Mouse (Mus musculus) erythroblast, embryonic 14.5 days (primary cell): ENCODE data around the gene Agps. TPM values are rescaled to one million over a fixed set of nuclear protein-coding genes. Genes with fewer than 3 reads are reported as not detected.

Source experiments
- H3K27me3 ChIP-seq: 2 replicates; pipeline ENCODE4 v1.6.1; 2012; ENCODE audit warnings: inconsistent platforms; ENCODE audit not compliant: control insufficient read depth
- H3K36me3 ChIP-seq: 2 replicates; pipeline ENCODE4 v1.6.1; 2012; ENCODE audit warnings: mild to moderate bottlenecking, inconsistent platforms; ENCODE audit not compliant: control insufficient read depth
- H3K4me1 ChIP-seq: 2 replicates; pipeline ENCODE4 v1.6.1; 2012; ENCODE audit warnings: inconsistent platforms; ENCODE audit not compliant: control insufficient read depth
- H3K4me3 ChIP-seq: replicated peaks from 2 replicates; pipeline ENCODE3; 2012; ENCODE audit warnings: moderate library complexity, mild to moderate bottlenecking, inconsistent platforms
- H3K9me3 ChIP-seq: 2 replicates; pipeline ENCODE4 v1.6.1; 2012; ENCODE audit warnings: low read length, inconsistent platforms, mixed read lengths; ENCODE audit not compliant: control insufficient read depth
- GATA1 ChIP-seq: IDR thresholded peaks from 2 replicates; pipeline ENCODE4 v1.6.1; 2012; ENCODE audit warnings: low read length, inconsistent platforms, mixed read lengths
- TAL1 ChIP-seq: IDR thresholded peaks from 3 replicates; pipeline ENCODE4 v1.6.1; 2012; ENCODE audit warnings: low read length, inconsistent platforms, mixed read lengths
- polyA plus RNA-seq: library from polyadenylated mRNA; stranded (reverse); fragments of >175 nt; gene quantifications from 2 replicates; pipeline ENCODE4 v1.2.3, GENCODE M21; 2012

The Agps gene
- polyA plus RNA-seq, 1 experiment = 0.17 TPM

DNA sequence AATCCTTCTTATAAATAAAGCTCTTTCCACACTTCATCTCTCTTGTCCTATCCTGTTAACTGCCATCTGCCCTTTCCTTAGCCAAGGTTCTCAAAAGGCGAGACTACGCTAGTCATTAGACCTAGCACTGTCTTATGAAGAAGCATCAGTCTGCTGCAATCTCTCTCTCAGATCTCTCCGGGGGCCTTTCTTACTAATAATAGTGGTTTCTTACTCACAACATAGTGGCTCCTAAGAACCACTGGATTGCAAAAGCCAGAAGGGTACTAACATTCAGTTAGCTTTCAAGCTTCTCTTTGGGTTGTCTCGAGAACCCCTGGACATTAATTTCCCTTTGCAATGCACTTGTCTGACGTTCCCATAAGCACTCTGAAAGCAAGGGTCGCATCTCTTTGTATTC, 26.2 kb upstream of the Agps start:
- TF ChIP-seq TAL1 (no peak), GATA1 (no peak)
- no peaks in the 10 kb centered on the region for H3K27me3 ChIP-seq
- H3K4me1 ChIP-seq = 0 out of 2 replicates have a peak, but pooled peaks cover 1% of the 10 kb centered on the region
- H3K36me3 ChIP-seq = no peaks in the 10 kb centered on the region
- H3K9me3 ChIP-seq = no peaks in the 10 kb centered on the region
- no peak overlapping the region for H3K4me3 ChIP-seq

DNA sequence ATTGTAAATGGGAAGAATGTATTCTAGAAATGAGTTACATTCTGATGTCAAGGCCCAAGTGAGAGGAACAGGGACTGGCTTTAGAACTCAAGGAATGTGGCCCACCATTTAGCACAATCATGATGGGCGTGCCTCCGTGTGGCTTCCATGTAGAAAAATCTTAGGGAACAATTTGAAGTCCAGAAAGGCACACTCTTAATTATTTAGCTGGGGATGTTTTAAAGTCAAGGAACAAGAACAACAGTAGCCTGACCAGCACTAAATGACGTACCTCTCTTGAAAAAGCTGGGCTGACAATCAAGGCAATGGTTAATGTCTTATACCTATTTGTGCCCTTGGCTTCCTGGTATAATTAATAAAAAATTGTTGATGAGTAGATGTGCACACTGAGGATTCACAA, 25.1 kb upstream of the Agps start:
- Histone ChIP-seq H3K4me3 (no peak overlapping the region), H3K4me1 (0 out of 2 replicates have a peak, but pooled peaks cover 1% of the 10 kb centered on the region), H3K9me3 (no peaks in the 10 kb centered on the region), H3K27me3 (no peaks in the 10 kb centered on the region), H3K36me3 (no peaks in the 10 kb centered on the region)
- TF ChIP-seq GATA1 = no peak
- TF ChIP-seq TAL1 = no peak

DNA sequence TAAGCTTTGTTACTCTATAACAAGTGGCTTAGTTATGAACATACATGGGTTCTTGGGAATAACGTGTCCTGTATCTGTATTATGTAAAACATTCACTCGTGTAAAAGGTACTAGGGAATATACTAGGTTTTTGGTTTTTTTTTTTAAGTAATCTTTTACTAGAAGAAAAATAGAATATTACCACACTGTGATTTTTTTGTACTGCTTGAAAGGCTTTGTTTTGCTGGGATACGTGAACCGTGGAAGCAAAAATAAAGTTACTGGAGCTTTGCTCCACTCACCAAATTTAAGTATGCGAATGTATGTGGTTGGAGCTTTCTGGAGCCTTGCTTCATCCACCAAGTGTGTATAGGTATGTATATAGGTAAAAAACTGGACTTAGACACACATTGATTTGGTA, 24.5 kb upstream of the Agps start:
- no peaks in the 10 kb centered on the region for H3K27me3 ChIP-seq
- H3K9me3 ChIP-seq = no peaks in the 10 kb centered on the region
- H3K36me3 ChIP-seq = no peaks in the 10 kb centered on the region
- TF ChIP-seq GATA1 (no peak), TAL1 (no peak)
- no peak overlapping the region for H3K4me3 ChIP-seq
- H3K4me1 ChIP-seq = 0 out of 2 replicates have a peak, but pooled peaks cover 1% of the 10 kb centered on the region

DNA sequence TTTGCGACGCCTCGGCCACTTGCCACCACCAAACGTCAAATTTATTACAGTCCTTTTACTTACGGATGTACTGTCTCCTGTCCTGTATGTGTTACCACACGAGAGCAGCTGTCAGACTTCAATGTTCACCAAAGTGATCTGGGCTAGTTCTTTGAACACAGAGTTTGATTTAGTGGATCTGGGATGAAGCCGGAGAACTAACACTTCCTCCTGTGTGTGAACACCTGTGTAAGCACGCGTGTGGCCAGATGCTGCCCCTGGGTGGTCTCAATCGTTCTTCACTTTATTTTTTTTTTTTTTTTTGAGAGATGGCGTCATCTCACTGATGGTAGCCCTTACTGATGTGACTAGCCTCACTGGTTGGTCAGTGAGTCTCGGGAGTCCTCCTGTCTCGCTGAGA, 17.1 kb upstream of the Agps start:
- H3K27me3 ChIP-seq = no peaks in the 10 kb centered on the region
- no peaks in the 10 kb centered on the region for H3K4me1 ChIP-seq
- H3K36me3 ChIP-seq = no peaks in the 10 kb centered on the region
- no peaks in the 10 kb centered on the region for H3K9me3 ChIP-seq
- TF ChIP-seq GATA1 = no peak
- TF ChIP-seq TAL1 = no peak
- no peak overlapping the region for H3K4me3 ChIP-seq

GRCm38 (mm10) chr2:75815521-75815920, 16.5 kb upstream of the Agps start:
- H3K4me3 ChIP-seq = no peak overlapping the region
- TF ChIP-seq TAL1 (no peak), GATA1 (no peak)
- no peaks in the 10 kb centered on the region for H3K27me3 ChIP-seq
- no peaks in the 10 kb centered on the region for H3K36me3 ChIP-seq
- H3K9me3 ChIP-seq = no peaks in the 10 kb centered on the region
- H3K4me1 ChIP-seq = no peaks in the 10 kb centered on the region

DNA sequence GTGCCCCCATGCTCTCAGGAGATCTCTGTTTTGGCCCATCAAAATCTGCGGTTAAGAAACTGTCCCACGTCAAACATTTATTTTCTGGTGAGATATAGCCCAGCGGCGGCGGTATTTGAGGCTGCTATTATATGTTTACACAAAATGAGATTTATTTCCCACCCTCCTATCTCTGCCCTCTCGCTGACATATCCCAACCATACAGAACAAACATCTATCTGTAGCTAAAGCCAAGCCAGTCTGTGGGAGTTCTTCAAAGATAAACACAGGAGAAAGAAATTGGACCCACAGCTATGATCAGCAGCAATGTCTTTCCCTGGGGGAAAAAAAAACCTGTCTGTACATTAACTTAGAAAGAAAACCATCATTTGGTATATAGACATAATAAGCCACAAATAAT, 15.3 kb upstream of the Agps start:
- Histone ChIP-seq H3K36me3 (no peaks in the 10 kb centered on the region), H3K27me3 (no peaks in the 10 kb centered on the region), H3K9me3 (no peaks in the 10 kb centered on the region), H3K4me3 (no peak overlapping the region), H3K4me1 (no peaks in the 10 kb centered on the region)
- TF ChIP-seq GATA1 (no peak), TAL1 (no peak)

DNA sequence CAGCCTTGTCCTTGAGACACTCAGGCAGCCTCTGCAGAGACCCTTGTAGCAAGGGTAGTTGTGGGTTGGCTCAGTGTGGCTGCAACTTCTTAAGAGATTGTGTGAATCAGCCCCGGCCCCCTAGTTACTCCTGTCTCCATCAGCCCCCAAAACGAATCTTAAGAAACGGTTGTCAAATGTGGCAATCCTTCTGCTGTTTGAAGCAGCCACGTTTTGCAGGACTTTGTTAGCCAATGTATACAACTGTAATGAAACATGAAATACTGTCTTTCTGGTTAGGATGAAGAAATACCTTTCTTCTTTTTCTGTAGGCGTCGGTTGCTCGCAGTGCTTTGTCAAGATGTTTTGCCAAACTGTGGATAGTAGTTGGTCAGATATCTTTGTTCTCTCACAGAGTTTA, 13.3 kb upstream of the Agps start:
- no peak for TF ChIP-seq TAL1
- Histone ChIP-seq H3K36me3 (no peaks in the 10 kb centered on the region), H3K4me3 (no peak overlapping the region), H3K27me3 (no peaks in the 10 kb centered on the region), H3K9me3 (no peaks in the 10 kb centered on the region), H3K4me1 (no peaks in the 10 kb centered on the region)

DNA sequence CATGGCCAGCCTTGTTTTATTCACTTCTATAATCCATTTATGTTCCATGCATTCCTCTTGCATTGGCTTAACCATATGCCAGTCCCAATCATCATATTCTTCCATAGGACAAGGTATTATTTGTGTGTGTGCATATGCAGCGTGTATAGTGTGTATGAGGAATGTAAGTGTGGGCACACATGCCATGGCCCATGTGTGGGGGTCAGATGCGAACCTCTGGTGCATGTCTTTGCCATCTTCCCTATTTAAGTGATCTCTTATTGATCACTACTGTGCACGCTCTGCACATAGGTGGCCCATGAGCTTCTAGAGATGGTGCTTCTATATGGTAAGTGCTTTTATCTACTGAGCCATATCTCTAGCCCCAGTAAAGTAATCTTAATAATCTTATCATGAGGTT, 12.2 kb upstream of the Agps start:
- H3K36me3 ChIP-seq = no peaks in the 10 kb centered on the region
- no peaks in the 10 kb centered on the region for H3K27me3 ChIP-seq
- H3K4me1 ChIP-seq = no peaks in the 10 kb centered on the region
- no peak overlapping the region for H3K4me3 ChIP-seq
- TF ChIP-seq TAL1 (no peak), GATA1 (no peak)
- no peaks in the 10 kb centered on the region for H3K9me3 ChIP-seq

DNA sequence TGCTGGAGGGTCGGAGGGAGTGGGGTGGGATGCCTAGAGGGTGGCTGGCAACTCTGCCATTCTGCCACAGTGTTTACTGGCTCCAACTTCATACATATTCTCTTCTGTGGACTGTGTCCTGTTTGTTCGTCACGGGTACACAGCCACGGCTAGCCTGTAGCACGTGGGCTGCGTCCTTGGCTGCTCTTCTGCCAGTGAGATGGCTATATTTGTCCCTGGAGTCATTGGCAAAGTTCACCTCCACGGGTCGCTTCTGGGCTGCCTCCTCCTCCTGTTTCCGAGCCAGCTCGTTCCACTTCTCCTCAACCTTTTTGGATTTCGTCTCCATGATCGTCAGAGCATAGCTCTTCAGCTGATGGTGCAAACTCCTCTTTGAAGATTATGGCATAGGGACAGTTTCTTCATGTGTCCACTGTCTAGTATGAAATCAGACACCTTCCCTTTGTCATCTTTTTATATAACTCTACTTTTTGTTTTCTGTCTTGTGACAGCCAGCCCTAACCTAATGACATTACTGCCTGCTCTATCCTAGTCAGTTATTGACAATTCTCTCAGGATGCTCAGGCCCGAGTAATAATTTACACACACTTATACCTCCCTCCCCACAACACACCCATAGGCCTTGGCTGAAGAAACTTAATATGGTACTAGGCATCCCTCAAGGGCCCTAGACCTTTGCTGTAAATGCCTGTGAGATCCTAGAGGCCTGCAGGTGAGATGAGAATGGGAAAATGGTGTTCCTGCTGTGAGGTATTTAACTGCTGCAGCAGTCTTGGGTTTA, 9.8 kb upstream of the Agps start:
- Histone ChIP-seq H3K4me3 (no peak overlapping the region), H3K36me3 (no peaks in the 10 kb centered on the region), H3K9me3 (no peaks in the 10 kb centered on the region), H3K4me1 (peaks cover 3% of the 10 kb centered on the region), H3K27me3 (no peaks in the 10 kb centered on the region)
- no peak for TF ChIP-seq TAL1
- no peak for TF ChIP-seq GATA1

DNA sequence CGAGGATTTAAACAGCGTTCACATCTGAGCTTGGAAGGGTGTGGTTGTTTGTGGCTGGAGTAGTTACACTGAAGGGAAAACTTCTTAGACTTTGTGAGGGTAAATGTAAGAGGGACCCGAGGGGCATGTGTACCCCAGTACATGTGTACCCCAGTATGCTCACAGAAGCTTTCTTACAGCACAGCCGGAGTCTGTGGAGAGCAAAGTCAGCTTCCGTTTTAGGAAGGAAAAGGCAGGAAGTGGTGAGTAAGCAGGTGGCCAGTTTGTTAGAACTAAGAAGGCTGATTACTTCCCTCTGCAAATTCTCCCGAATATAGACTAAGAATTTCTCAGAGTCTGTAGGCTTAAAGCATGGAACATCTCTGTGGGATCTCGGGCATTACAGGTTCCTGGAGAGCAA, 8.2 kb upstream of the Agps start:
- peaks cover 3% of the 10 kb centered on the region for H3K4me1 ChIP-seq
- H3K27me3 ChIP-seq = no peaks in the 10 kb centered on the region
- H3K4me3 ChIP-seq = no peak overlapping the region
- no peaks in the 10 kb centered on the region for H3K36me3 ChIP-seq
- no peaks in the 10 kb centered on the region for H3K9me3 ChIP-seq
- no peak for TF ChIP-seq GATA1
- no peak for TF ChIP-seq TAL1
